Mouse (Mus musculus): ENCODE measurements around the gene Dgkk.
A peak's percentile ranks its signal among the peaks of the same experiment; 100 is the strongest.
"Not testable (repeated sequence)": the region's sequence is repeated elsewhere in the genome, so short reads cannot be mapped to it uniquely, and the experiment has no call there.

Dgkk gene

GRCm38 (mm10) chrX:6779006-6779405, at the start of gene Dgkk:
TSS of gene Dgkk (plus strand) at chrX:6779306.
- not testable (repeated sequence) for DNase-seq

- DNase-seq: no peak
These were observed 45.1 kb upstream of the Dgkk start for GRCm38 (mm10) chrX:6733998-6734397.

- DNase-seq: no peak
These were observed 28.4 kb upstream of the Dgkk start for GRCm38 (mm10) chrX:6750714-6751113.

- no peak for DNase-seq
These were observed 27.5 kb upstream of the Dgkk start for GRCm38 (mm10) chrX:6751549-6752047.

GRCm38 (mm10) chrX:6777489-6778249, 1.4 kb upstream of the Dgkk start:
- peak in 1 of 2 experiments; percentile 0 for DNase-seq

- DNase-seq: peak; percentile 2 to 28
These were observed 862 bp upstream of the Dgkk start for GRCm38 (mm10) chrX:6778250-6778637.

- peak in 1 of 2 experiments; percentile 0 for DNase-seq
These were observed 948 bp downstream of the Dgkk start for GRCm38 (mm10) chrX:6779969-6780539.

- peak in 1 of 2 experiments; percentile 1 for DNase-seq
These were observed 53.4 kb downstream of the Dgkk start for GRCm38 (mm10) chrX:6832553-6832952.

GRCm38 (mm10) chrX:6853466-6853865, 74.4 kb downstream of the Dgkk start:
- DNase-seq: no peak

- DNase-seq: no peak
These were observed 75.0 kb downstream of the Dgkk start for GRCm38 (mm10) chrX:6854136-6854535.

GRCm38 (mm10) chrX:6893933-6894332, 114.8 kb downstream of the Dgkk start:
- peak in 1 of 2 experiments; percentile 1 for DNase-seq

- DNase-seq: no peak
These were observed 131.9 kb downstream of the Dgkk start for GRCm38 (mm10) chrX:6911047-6911446.

GRCm38 (mm10) chrX:6922165-6922564, 143.1 kb downstream of the Dgkk start:
- peak in 1 of 2 experiments; percentile 18 for DNase-seq

- DNase-seq: no peak
These were observed 147.1 kb downstream of the Dgkk start for GRCm38 (mm10) chrX:6926224-6926623.

GRCm38 (mm10) chrX:6968598-6968997, 189.5 kb downstream of the Dgkk start:
- no peak for DNase-seq

- DNase-seq: no peak
These were observed 192.8 kb downstream of the Dgkk start for GRCm38 (mm10) chrX:6971956-6972355.

GRCm38 (mm10) chrX:6983916-6984315, 204.8 kb downstream of the Dgkk start:
- DNase-seq: not testable (repeated sequence)
